Mouse (Mus musculus) CH12.LX (cell line): Measurements from ENCODE around the gene Tssk6. TPM values are rescaled to one million over a fixed set of nuclear protein-coding genes. Genes with fewer than 3 reads are reported as not detected.

Experiments
- DNase-seq: peaks from one replicate; pipeline ENCODE4 v3.0.0-alpha.2; 2013; ENCODE audit errors: extremely low read depth
- H3K27ac ChIP-seq: 2 replicates; pipeline ENCODE4 v1.5.1; 2012; ENCODE audit warnings: low read depth, mild to moderate bottlenecking, control low read depth, moderate library complexity; ENCODE audit not compliant: insufficient read depth
- H3K27me3 ChIP-seq: replicated peaks from 2 replicates; pipeline ENCODE3; 2012; ENCODE audit warnings: inconsistent platforms
- H3K36me3 ChIP-seq, 2 experiments: replicated peaks in 1 of 2; 2 replicates each; pipeline versions ENCODE3 to v1.6.1; 2012; ENCODE audit warnings: inconsistent platforms in 1 of 2, low read length in 1 of 2, mild to moderate bottlenecking in 1 of 2, mixed read lengths in 1 of 2, moderate library complexity in 1 of 2; ENCODE audit not compliant: control insufficient read depth in 1 of 2, insufficient read depth in 1 of 2
- H3K4me1 ChIP-seq, 2 experiments: 2 replicates each; pipeline ENCODE4 v1.6.1; 2012; ENCODE audit warnings: inconsistent platforms in 1 of 2, moderate library complexity in 1 of 2; ENCODE audit not compliant: insufficient read depth in 2 of 2, control insufficient read depth in 1 of 2
- H3K4me2 ChIP-seq: 2 replicates; pipeline ENCODE4 v1.6.1; 2012; ENCODE audit warnings: low read depth, mild to moderate bottlenecking, control low read depth; ENCODE audit not compliant: poor library complexity, insufficient read depth, severe bottlenecking
- H3K4me3 ChIP-seq, 3 experiments: fragments of 150-350 bp in 1 of 3; sonication (generic) in 1 of 3; replicated peaks in 1 of 3; 2 replicates each; pipeline versions ENCODE3 to v1.5.1; 2011 to 2012; ENCODE audit warnings: low read depth in 2 of 3, low read length in 2 of 3, mild to moderate bottlenecking in 2 of 3, moderate library complexity in 2 of 3, control low read depth in 1 of 3, improper control_type of control experiment in 1 of 3, inconsistent platforms in 1 of 3, mixed read lengths in 1 of 3; ENCODE audit not compliant: poor library complexity in 1 of 3
- H3K79me2 ChIP-seq: replicated peaks from 2 replicates; pipeline ENCODE4 v1.6.1; 2012; ENCODE audit warnings: mild to moderate bottlenecking, moderate library complexity; ENCODE audit not compliant: control insufficient read depth, poor library complexity, insufficient read depth, severe bottlenecking; ENCODE audit errors: extremely low read depth
- H3K9ac ChIP-seq: 2 replicates; pipeline ENCODE4 v1.6.1; 2012; ENCODE audit warnings: low read depth, mild to moderate bottlenecking, control low read depth, moderate library complexity; ENCODE audit not compliant: insufficient read depth
- H3K9me3 ChIP-seq: replicated peaks from 2 replicates; pipeline ENCODE3; 2012; ENCODE audit warnings: low read length, inconsistent platforms, mixed read lengths
- HCFC1 ChIP-seq: IDR thresholded peaks from 2 replicates; pipeline ENCODE4 v1.6.1; 2012; ENCODE audit warnings: low read depth, mild to moderate bottlenecking, inconsistent platforms, low read length, improper control_type of control experiment
- KAT2A ChIP-seq: IDR thresholded peaks from 2 replicates; pipeline ENCODE4 v1.6.1; 2012; ENCODE audit warnings: low read length, improper control_type of control experiment, inconsistent platforms; ENCODE audit not compliant: insufficient replicate concordance
- MAFK ChIP-seq: IDR thresholded peaks from 2 replicates; pipeline ENCODE4 v1.6.1; 2011; ENCODE audit warnings: low read length, improper control_type of control experiment; ENCODE audit not compliant: insufficient replicate concordance
- MAX ChIP-seq: IDR thresholded peaks from 2 replicates; pipeline ENCODE4 v1.6.1; 2011; ENCODE audit warnings: low read length, improper control_type of control experiment
- MXI1 ChIP-seq: IDR thresholded peaks from 2 replicates; pipeline ENCODE4 v1.6.1; 2011; ENCODE audit warnings: mild to moderate bottlenecking, low read depth, low read length, improper control_type of control experiment
- NELFE ChIP-seq: IDR thresholded peaks from 2 replicates; pipeline ENCODE4 v1.6.1; 2011; ENCODE audit warnings: low read depth, low read length, improper control_type of control experiment
- PAX5 ChIP-seq: IDR thresholded peaks from 2 replicates; pipeline ENCODE4 v1.6.1; 2012; ENCODE audit warnings: low read length, inconsistent platforms, mixed read lengths
- SMC3 ChIP-seq: IDR thresholded peaks from 2 replicates; pipeline ENCODE4 v1.6.1; 2011; ENCODE audit warnings: low read depth, low read length, improper control_type of control experiment
- USF2 ChIP-seq: conservative IDR thresholded peaks from 2 replicates; pipeline ENCODE4 v1.6.1; 2011; ENCODE audit warnings: low read depth, low read length, improper control_type of control experiment
- ZMIZ1 ChIP-seq: IDR thresholded peaks from 2 replicates; pipeline ENCODE4 v1.6.1; 2012; ENCODE audit warnings: low read depth, mild to moderate bottlenecking, inconsistent platforms, low read length, improper control_type of control experiment
- ZNF384 ChIP-seq: IDR thresholded peaks from 2 replicates; pipeline ENCODE4 v1.6.1; 2012; ENCODE audit warnings: low read depth, low read length, improper control_type of control experiment, inconsistent platforms
- dilution Hi-C: fragments of 300-500 bp; cut with MboI; formaldehyde crosslinking; loops from 2 replicates; pipeline ENCODE4 v1.14.3; 2020; ENCODE audit warnings: low sequenced_read_pairs; ENCODE audit not compliant: extremely low pct_unique_long_range_greater_than_20kb, extremely low pct_ligation_motif_present
- in situ Hi-C: fragments of 300-500 bp; cut with MboI; formaldehyde crosslinking; loops from 3 replicates; pipeline ENCODE4 v1.14.3; 2019; ENCODE audit warnings: low sequenced_read_pairs, low pct_ligation_motif_present, low pct_unique_long_range_greater_than_20kb, mixed read lengths
- polyA plus RNA-seq: library from polyadenylated mRNA; unstranded; fragments of >175 nt; gene quantifications from 2 replicates; pipeline ENCODE4 v1.2.1, GENCODE M21; 2012; ENCODE audit warnings: low read depth; ENCODE audit not compliant: insufficient read length
- total RNA-seq, 2 experiments: library from RNA; depleted of rRNA; stranded (reverse); fragments of 300-350 nt in 1 of 2; fragments of >200 nt in 1 of 2; gene quantifications; 2 replicates each; pipeline ENCODE4 v1.2.3; 2012 to 2014

Gene Tssk6
- total and polyA plus RNA-seq, 3 experiments: 0.44 to 1.8 (median 1.7) TPM

- Histone ChIP-seq H3K36me3 (peaks cover 29 to 75% of the 10 kb centered on the region in 2 experiments), H3K27ac (peak overlapping the region; percentile 74), H3K79me2 (peaks cover 14% of the 10 kb centered on the region), H3K4me3 (peak overlapping the region in 1 of 3 experiments; percentile 8), H3K9me3 (no peaks in the 10 kb centered on the region), H3K4me2 (peak overlapping the region; percentile 84; the same call in 1 of the 2 replicates), H3K9ac (peak overlapping the region; percentile 83), H3K27me3 (no peaks in the 10 kb centered on the region), H3K4me1 (peaks cover 28 to 52% of the 10 kb centered on the region in 2 experiments)
- dilution Hi-C loops (no loop called here), in situ Hi-C loops (loop anchor here (5.0 kb wide), 1 partner anchor 81 kb away; no protein-coding TSS in a partner anchor)
- DNase-seq: no peak
- no peak for TF ChIP-seq USF2
- TF ChIP-seq SMC3: no peak
- no peak for TF ChIP-seq NELFE
- TF ChIP-seq HCFC1: no peak
- TF ChIP-seq KAT2A: no peak
Measured at GRCm38 (mm10) chr8:69921141-69921540, 19.2 kb downstream of the Tssk6 start.

DNA sequence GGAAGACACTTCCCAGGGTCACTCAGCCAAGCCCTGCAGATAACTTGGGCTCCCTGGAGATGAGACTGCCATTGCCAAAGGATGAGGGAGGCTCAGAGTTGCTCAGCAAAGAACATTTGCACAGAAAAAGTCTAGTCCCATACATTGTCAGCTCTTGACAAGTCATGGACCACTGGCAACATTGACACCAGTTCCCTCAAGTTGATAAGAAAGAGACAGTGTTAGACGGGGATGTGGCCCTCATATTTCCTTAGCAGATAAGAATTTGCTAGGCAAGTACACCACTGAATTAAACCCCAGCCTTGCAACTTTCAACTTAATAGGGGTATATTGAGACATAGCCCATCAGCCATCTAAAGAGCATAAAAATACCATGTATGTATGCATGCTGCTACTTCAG is 22.0 kb downstream of the Tssk6 start:
- H3K27me3 ChIP-seq: no peaks in the 10 kb centered on the region
- H3K4me1 ChIP-seq: peaks cover 22 to 41% of the 10 kb centered on the region in 2 experiments
- H3K36me3 ChIP-seq: peaks cover 29 to 76% of the 10 kb centered on the region in 2 experiments
- no peak for DNase-seq
- H3K9ac ChIP-seq: no peak overlapping the region
- no peak overlapping the region for H3K27ac ChIP-seq
- H3K4me3 ChIP-seq: no peak overlapping the region
- H3K9me3 ChIP-seq: no peaks in the 10 kb centered on the region
- H3K4me2 ChIP-seq: no peak overlapping the region
- H3K79me2 ChIP-seq: peaks cover 12% of the 10 kb centered on the region
- dilution Hi-C loops (no loop called here), in situ Hi-C loops (loop anchor here (5.0 kb wide), 1 partner anchor 78 kb away; no protein-coding TSS in a partner anchor)
- TF ChIP-seq ZMIZ1: no peak

DNA sequence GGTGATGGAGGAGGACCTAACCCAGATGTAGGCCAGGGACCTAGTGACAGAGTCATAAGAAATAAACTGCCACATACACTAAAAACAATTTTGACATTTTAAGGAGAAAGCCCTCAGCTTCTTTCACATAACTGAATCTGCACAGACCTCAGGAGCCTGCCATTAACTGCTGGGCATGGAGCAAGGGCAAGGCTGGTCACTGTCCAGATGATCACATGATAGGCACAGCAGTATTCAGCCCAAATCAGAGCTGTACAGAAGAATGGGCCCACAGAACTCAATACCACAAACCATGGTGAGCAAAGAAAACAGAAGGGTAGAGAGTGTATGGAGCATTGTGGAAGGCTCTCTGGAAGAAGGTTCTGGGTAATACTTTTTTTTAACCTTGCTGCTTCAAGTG is 24.9 kb downstream of the Tssk6 start:
- dilution Hi-C loops (no loop called here), in situ Hi-C loops (no loop called here)
- Histone ChIP-seq H3K27me3 (no peaks in the 10 kb centered on the region), H3K36me3 (peaks cover 30 to 87% of the 10 kb centered on the region in 2 experiments), H3K79me2 (peaks cover 2% of the 10 kb centered on the region), H3K4me1 (peaks cover 9 to 13% of the 10 kb centered on the region in 2 experiments), H3K4me3 (no peak overlapping the region), H3K27ac (no peak overlapping the region), H3K9me3 (no peaks in the 10 kb centered on the region), H3K9ac (no peak overlapping the region), H3K4me2 (no peak overlapping the region)
- no peak for DNase-seq
- TF ChIP-seq MXI1 (no peak), NELFE (no peak), ZNF384 (no peak), MAX (no peak), MAFK (no peak), ZMIZ1 (no peak), PAX5 (no peak)
